Mouse (Mus musculus) adrenal gland, adult (tissue): ENCODE data around the gene Ly6g5c.

Source experiments
- DNase-seq, 2 experiments: peaks; one replicate each; pipeline ENCODE4 v3.0.0; 2022 to 2023; ENCODE audit warnings: low spot score in 1 of 2; ENCODE audit not compliant: inconsistent age in 2 of 2

Ly6g5c gene

DNA sequence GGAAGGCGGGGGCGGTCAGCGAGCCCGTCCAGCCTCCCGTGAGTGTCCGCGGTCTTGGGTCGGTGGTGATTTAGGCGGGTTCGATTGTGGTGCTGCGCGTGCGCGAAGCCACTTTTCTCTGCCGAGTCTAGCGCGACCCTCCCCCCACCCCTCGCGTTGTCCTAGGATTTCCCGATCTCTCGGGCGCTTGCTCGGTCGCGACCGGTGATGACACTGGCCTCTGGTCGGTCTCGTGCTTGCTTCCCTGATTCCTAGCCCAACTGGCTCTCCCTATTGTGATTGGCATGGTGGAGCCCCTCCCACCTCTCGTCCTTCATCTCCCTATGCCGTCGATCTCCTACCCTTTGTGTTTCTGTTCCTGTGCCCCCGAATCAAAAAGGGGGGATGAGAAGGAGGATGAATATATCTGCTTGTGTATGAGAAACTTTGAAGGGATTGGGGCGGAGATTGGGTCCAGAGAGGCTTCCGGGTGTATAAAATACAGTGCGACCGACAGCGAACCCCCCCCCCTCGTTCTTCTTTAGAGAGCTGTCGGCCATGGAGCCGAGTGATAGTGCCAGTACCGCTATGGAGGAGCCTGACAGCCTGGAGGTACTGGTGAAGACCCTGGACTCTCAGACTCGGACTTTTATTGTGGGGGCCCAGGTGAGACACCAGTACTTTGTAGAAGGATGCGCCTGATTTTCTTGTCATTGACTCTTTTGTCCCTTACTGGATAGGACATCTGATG, 27.7 kb downstream of the Ly6g5c start:
- no peak for DNase-seq

DNA sequence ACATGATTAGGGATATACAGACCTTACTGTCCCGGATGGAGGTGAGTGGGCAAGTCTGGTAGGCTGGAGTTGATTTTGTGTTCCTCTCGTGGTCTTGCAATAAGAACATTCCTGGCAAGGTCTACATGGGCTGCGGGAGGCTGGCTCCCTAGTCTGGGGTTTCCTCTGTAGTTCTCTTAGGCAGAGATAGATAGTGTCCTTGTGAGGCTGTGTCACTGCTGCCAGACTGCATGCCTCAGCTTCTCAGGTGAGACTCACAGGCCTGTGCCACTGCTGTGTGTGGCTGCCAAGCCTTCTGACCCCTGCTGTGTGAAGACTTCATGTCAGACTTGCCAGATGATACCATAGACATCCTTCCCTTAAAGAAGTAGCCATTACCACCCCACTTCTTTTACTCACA, 31.2 kb downstream of the Ly6g5c start:
- DNase-seq = peak; percentile 62 to 73

DNA sequence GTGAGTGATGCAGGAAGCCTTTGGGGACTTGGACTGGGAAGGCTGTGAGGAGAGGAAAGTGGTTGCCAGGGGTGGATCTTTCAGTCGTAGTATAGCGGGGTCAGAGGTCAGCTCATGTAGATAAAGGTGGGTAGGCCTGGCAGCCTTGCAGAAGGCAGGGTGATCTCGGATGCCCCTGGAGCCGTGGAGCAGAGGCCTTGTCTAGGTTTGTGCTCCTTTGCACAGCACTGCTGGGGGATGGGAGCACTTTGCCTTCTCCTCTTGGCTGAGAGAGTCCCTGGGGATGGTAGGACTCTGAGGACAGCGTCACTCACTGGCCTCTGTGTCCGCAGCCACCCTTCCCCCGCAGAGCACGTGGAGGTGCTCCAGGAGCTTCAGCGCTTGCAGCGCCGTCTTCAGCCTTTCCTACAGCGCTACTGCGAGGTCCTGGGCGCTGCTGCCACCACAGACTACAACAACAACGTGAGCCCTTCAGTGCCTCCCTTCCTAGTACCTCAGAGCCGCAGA, 32.5 kb downstream of the Ly6g5c start:
- peak; percentile 55 to 66 for DNase-seq

DNA sequence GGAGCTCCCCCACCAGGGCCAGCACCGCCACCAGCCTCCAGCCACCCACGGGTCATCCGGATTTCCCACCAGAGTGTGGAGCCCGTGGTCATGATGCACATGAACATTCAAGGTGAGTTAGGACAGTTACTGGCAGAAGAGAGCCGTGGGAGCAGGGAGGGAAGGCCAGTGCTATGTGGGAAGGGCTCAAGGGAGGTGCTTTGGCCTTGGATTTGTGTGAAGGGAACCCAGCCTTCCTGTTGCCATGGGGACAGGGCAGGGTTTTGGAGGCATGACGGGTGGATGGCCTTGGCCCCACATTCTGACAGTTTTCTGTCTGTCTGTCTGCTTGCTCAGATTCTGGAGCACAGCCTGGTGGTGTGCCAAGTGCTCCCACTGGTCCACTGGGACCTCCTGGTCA, 33.9 kb downstream of the Ly6g5c start:
- DNase-seq = peak; percentile 94 to 96

DNA sequence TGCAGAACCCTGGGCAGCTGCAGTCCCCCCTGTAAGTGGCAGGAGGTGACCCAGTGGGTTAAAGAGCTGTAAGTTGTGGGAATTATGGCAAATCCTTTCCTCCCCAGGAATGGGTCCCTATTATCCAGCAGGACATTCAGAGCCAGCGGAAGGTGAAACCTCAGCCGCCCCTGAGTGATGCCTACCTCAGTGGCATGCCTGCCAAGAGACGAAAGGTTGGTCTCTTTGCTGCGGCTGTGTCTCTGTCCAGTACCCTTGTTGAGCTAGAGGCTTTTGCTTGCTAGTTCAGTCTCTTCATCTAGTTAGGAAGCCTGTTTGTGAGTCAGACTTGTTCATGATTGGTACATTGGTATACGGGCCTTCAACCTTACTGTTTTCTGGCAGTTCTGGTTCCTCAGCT, 38.1 kb downstream of the Ly6g5c start:
- no peak for DNase-seq

DNA sequence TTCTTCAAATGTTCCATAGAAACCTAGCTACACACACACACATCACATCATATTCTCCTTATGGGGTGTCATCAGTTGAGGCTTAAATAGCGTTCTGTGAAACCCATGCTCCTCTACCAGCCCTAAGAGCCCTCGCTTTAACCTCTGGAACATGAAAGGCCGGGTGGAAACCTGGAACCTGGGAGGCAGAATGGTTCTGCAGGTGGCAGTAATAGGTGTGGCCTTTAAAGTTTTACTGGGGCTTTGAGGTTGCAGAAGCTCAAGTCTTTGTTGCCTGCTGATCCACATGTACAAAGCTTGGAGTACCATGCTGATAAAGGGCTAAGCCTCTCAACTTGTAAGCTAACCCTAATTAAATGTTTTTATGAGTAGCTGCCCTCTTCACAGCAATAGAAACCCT, 39.3 kb downstream of the Ly6g5c start:
- DNase-seq = no peak

DNA sequence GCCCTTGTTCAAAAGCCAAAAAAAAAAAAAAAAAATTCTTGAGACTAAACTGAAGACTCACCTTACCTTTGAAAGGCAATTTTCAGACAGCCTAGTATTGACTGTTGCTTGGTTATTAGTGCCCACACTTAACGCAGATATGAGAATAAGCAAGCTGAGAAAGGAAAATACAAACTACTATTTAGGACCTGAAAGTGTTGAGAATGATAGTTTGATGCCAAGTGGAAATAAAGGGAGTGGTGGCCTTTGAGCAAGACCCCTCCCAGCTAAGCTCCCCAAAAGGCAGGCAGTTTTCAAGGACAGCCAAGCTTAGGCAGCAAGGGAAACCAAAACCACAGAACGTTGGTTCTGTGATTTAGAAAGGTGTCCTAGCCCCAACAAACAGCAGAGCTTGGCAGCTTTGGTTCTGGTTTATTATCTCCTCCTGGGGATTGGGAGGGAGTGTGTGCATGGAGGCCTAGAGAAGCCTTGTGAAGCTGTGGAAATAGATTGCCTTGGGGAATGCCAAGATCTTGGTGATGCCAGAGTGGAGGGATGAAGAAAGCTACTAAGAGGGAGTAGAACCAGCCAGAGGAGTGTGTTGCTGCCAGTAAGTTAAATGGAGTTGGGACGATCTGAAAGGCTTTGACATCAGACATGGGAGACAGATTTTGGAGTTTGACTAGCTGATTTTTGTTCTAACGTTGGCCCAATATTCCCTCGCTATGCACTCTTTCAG, 40.0 kb downstream of the Ly6g5c start:
- DNase-seq = peak in 1 of 2 experiments; percentile 75

DNA sequence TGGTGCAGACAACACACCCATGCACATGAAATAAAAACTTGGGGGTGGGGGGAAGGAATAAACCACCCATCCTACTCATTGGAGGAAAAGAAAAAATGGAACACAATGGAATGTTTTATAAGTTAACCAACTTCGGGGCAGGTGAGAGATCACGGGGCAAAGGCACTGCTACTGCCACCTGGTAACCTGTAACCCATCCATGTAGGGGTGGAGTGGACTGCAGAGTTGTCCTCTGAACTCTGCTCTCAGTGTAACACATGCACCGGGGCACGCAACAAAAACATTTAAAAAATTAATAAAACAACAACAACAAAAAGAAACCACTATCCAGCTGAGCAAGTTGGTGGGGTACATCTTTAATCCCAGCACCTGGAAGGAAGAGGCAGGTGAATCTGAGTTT, 44.0 kb downstream of the Ly6g5c start:
- no peak for DNase-seq

DNA sequence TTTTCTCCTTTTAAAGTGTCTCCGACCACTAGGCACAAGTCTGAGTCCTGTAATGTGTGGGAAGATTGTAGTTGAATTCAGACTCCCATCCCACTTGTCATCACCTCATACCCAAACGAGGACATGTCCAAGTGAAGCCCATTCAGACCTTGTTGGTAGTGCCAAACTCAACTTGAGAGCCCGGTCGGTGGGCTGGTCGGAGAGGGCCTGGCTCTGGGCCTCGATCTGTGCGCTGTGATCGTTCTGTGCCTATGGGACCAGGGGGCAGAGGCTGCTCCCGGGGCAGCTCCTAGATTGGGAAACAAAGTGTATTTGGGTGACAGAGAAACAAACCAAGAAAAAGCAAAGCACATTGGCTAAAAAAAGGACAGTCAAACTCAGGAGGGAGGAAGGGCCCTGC, 45.0 kb downstream of the Ly6g5c start:
- DNase-seq = no peak

DNA sequence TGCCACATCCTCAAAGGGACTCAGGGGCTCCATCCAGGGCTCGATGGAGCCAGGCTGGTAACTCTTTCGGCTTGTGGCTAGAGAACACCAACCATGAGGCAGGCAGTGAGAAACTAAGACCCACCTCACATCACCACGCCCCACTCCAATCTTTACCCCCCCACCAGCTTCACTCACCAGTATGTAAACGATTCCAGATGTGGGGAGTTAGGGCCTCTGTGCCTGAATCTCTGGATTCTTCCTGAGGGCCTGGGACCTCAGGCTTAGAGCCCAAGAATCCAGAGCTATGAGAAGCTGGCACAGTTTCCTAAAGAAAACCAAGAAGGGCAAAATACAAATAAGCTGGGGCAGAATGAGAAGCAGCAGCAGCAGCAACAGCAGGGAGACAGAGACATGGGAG, 45.9 kb downstream of the Ly6g5c start:
- no peak for DNase-seq

DNA sequence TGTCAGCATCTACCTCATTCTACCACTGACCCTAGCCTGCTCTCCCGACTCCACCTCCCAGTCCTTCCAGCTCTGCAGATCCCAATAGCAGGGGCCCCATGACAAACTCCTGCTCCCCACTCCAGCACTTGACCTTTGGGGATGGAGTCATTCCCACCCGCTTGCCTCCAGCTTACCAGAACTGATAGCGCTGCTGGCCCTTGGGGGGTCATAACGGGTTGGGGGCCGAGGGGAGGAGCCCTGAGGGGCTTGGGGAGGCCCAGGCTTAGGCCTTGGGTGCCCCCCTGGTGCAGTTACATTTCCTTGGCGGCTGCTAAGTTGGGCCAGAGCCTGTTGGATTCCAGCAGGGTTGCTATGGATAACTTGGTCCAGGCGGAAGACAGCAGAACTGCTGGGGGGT, 46.5 kb downstream of the Ly6g5c start:
- DNase-seq = no peak

DNA sequence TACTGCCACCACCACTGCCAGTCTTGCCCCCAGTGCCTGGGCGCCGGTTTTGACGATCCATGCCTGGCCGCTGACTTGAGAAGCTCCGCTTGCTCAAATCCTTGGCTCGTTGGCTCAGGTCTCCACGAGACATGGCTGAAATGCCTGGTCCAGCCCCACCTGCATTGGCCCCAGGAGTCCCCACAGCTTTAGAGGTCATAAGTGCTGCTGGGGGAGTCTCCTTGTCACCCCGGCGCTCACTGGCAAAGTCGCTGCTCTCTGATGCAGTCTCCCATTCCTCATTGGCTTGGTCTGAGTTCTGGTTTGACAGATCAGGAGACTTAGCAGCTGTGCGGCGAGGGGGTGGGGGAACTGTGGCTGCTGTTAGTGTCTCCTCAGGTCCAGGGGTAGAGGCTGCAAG, 47.4 kb downstream of the Ly6g5c start:
- no peak for DNase-seq

DNA sequence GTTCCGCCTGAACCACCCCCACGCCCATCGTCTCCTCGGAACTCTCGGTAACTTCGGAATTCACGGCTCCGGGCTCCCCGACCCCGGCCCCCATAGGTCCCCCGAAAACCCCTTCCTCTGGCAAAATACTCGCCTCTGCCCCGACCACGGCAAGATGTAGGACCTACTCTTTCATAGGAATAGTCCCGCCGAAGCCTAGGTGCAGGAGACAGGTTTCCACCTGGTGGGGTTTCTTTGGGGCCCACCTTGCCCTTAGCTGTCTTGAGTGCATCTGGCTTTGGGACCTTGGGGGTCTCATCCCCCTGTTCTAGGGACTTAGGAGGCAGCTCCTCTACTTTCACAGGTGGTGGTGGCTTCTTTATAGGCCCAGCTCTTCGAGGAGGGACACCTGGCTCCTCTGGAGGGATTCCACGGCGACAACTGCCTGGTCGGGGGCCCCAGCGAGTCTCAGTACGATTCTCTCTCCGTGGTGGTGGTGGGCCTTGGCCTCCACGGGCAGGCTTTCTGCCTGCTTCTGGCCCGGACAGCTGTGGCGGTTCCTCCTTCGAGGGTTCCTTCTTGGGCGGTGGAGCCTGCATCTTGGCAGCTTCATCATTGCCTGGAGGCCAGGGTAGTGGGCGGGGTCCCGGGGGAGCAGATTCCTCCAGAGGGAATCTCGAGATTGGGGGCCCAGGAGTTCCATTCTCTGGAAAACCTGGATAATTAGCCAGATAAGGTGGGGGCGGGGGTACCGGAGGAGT, 48.6 kb downstream of the Ly6g5c start:
- DNase-seq = no peak

DNA sequence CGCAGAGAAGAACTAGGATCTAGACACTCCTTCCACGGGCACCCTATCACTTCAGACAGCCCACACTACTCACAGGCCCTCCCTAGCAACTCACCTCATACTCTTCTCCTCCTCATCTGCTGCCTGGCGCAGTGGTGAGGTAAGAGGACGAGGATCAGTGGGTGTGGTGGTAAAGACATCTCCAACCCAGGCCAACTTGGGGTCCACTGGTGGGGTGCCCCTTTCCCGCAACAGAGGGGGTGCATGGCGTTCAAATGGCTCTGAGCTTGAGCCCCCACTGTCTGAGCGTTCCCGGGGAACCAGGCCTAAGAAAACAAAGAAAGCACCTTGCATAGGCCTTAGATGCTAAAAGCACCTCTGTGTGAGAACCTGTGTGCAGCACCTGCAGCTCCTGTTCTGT, 49.2 kb downstream of the Ly6g5c start:
- no peak for DNase-seq

DNA sequence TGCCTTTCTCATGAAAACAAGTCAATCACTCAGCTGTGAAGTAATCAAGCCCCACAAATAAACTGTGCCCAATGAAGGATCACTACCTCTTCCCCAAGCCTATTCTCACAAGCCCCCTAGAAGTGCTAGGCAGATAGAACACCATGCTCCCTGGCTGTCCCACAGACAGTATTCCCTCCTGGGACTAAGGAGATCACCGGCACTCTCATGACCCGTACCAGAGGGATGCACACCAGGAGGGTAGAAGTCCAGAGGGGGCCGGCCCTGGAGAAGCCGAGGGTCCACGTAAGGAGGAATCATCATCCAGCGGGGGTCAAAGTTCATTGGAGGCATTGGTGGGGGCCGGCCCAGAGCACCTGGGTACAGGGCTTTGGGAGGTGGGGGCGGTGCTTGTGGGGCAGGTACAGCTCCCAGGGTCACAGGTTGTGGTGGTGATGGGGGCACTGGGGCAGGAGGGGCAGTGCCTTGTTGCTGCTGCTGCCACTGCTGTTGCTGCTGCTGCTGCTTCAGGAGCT, 49.6 kb downstream of the Ly6g5c start:
- DNase-seq = no peak

DNA sequence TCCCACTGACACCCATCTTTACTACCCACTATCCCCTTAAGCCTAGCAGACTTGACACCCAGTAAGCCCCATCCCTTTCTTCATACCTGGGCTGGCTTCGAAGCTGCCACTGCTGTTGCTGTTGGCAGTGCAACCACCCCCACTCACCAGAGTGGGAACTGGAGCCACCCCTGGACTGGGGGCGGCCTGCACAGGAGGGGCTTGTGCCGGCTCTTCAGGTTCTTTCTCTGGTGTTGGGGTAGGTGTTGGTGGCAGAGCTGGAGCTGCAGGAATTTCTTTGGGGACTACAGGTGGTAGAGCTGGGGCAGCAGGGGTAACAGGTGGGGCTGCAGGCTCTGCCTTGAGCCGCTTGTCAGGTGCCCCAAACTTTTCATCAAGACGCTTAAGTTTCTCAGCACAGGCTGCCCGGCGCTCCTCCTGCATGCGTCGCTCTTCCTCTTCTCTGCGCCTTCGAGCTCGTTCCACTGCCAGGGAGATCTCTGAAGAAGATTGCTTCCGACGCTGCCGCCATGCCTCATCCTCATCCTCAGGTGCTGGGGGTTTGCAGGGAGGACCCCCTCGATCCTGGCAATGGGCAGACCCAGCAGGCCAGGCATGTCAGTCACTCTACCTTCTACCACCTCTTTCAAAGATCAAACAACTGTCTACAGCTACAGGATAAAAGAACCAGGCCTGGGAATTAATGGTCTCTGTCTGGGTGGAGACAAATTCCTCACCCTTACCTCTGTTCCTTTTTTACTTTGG, 50.9 kb downstream of the Ly6g5c start:
- DNase-seq = no peak

DNA sequence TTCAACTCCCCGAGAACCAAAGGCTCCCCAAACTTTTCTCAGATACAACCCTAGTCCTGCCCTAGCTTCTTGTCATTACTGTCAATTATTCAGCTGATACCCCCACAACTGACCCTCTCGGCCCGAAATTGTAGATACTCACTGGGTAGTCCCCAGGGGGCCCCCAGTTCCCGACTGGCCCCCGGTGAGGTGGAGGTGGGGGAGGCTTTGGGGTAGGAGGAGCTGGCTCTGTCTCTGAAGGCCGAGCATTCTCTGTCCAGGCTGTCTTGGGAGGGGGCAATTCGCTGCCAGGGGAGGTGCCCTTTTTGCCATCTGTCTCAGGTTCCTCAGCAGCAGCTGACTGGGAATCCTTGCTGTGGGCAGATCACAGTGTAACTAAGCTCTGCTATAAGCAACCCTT, 51.6 kb downstream of the Ly6g5c start:
- DNase-seq = no peak

DNA sequence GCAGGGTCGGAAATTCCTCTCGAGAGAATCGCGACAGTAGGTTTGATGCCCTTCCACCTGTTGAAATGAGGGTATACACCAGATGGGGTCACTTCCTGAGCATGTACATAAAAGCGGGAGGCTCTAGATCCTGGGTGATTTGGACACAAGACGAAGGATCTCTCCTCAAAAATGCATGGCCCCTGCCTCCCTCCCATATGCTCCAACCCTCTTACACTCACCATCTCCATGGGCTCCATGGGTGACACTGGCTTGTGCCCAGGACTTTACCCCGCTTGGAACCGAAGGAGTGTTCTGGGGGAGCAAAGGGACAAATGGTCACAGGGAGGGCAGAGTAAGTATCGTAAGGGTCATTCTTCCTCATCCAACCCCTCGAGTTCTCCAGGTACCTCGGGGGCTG, 53.3 kb downstream of the Ly6g5c start:
- no peak for DNase-seq
